Mouse (Mus musculus): ENCODE measurements around the gene Nol9. TPM values are rescaled to one million over a fixed set of nuclear protein-coding genes. Genes with fewer than 3 reads are reported as not detected.

The Nol9 gene
- total RNA-seq, 2 experiments from 2014 or later, result 16.5 to 18.8 TPM

GRCm38 (mm10) chr4:152038225-152038984 lies 716 bp upstream of the Nol9 start, which contains the start of gene Tas1r1:
Tas1r1 (minus strand) TSS chr4:152038568.
- intact Hi-C loops (cut with DNase I), result loop anchor here (2.0 kb wide), 1 partner anchor 48 kb away; no protein-coding TSS in a partner anchor
- DNase-seq (ENCODE audit: low spot score in 2 of 2), result no peak

DNA sequence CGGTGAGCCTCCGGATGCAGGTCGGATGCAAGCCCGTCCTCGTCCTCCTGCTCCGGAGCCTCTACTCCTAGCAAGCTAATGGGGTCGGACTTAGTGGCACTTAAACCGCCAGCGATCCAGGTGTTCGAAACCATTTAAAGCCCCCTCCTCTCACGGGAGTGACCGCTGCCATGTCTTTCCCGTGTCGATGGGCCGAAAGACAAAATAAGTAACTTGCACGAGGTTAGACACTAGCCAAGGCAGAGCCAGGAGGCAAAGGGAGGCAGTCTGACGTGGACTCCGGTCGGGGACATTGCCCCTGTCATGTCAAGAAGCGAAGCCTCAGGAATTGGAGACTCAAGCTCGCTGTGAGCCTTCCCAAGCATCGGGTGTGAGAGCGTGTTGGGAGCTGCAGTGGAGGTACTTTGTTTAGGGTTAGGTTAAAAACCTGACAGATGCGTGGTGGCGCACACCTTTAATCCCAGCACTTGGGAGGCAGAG lies 750 bp downstream of the Nol9 start:
- intact Hi-C loops (cut with DNase I), result loop anchor here (2.0 kb wide), 1 partner anchor 47 kb away; no protein-coding TSS in a partner anchor
- DNase-seq (ENCODE audit: low spot score in 2 of 2), result no peak

DNA sequence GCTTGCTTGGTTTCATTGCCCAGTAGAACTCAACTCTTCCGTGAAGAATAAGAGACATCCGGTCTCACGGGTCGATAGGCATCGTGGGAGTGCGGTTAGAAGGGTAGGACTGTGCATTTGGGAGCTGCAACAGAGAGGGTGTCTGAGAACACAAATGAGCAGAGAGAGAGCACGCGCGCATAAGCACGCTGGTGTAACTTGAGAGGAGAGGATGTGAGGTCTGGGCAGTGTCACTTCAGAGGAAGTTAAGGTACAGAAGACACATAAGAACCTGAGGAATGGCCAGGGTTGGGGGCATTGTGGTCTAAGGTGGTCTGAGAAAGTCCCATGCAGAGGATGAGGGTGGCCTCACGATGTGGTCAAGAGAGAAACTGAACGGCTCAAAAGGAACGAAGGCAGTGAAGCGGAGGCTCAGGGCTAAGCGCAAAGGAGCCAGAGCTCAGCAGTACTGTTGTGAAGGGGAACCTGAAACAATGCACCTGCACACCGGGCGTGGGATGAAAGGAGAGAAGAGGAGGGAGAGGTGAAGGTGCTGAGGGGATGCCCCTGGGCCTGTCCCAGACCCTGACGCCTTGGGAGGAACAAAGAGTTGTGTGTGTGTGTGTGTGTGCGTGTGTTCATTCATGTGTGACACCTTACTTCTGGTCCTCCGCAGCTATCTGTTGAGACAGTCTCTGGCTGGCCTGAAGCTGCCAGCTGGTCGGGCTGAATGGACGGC lies 3.0 kb downstream of the Nol9 start:
- intact Hi-C loops (cut with DNase I), result no loop called here
- no peak for DNase-seq (ENCODE audit: low spot score in 2 of 2)

GRCm38 (mm10) chr4:152043171-152043570 lies 4.0 kb downstream of the Nol9 start:
- intact Hi-C loops (cut with DNase I), result no loop called here
- DNase-seq (ENCODE audit: low spot score in 2 of 2), result no peak

DNA sequence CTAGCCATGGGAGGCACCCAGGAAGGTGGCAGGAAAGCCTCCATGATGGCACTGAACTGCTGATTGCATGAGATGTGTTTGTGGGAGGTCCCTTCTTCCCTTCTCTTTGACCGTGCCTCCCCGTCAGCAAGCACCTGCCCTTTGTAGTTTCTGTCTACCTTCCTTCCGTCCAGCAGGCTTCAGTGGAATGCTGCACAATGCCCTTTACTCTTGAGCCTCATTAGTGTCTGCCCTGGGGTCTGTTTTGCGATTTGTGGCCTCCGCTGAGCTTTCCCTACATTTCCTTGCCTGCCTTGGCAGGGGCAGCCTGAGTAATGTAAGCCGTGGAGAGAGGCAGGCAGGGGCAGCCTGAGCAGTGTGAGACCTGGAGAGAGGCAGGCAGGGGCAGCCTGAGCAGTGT lies 5.5 kb downstream of the Nol9 start:
- intact Hi-C loops (cut with DNase I), result no loop called here
- DNase-seq (ENCODE audit: low spot score in 2 of 2), result no peak

- peak in 1 of 2 experiments; percentile 68 for DNase-seq (ENCODE audit: low spot score in 2 of 2)
- intact Hi-C loops (cut with DNase I), result no loop called here
These were observed 23.4 kb downstream of the Nol9 start for GRCm38 (mm10) chr4:152062390-152063110.

DNA sequence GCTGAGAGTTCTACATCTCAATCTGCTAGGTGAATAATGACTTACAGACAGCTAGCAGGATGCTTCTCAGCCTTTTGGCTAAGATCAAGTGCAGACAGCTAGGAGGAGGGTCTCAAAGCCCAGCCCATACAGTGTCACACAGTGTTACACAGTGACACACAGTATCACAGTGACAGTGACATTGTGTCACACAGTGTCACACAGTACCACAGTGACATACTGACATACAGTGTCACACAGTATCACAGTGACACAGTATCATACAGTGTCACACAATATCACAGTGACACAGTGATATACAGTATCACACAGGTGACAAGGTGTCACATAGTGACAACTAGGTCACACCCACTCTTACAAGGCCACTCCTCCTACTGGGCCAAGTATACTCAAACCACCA lies 28.2 kb downstream of the Nol9 start:
- DNase-seq (ENCODE audit: low spot score in 2 of 2), result no peak
- intact Hi-C loops (cut with DNase I), result no loop called here

- no peak for DNase-seq (ENCODE audit: low spot score in 2 of 2)
- intact Hi-C loops (cut with DNase I), result no loop called here
These were observed 29.1 kb downstream of the Nol9 start for GRCm38 (mm10) chr4:152068166-152068724.

GRCm38 (mm10) chr4:152069245-152069644 lies 30.1 kb downstream of the Nol9 start:
- intact Hi-C loops (cut with DNase I), result no loop called here
- DNase-seq (ENCODE audit: low spot score in 2 of 2), result no peak

GRCm38 (mm10) chr4:152070494-152071396 lies 31.6 kb downstream of the Nol9 start:
- intact Hi-C loops (cut with DNase I), result no loop called here
- no peak for DNase-seq (ENCODE audit: low spot score in 2 of 2)

- intact Hi-C loops (cut with DNase I), result no loop called here
- DNase-seq (ENCODE audit: low spot score in 2 of 2), result peak in 1 of 2 experiments; percentile 47
These were observed 33.0 kb downstream of the Nol9 start, which contains the start of gene Plekhg5 for GRCm38 (mm10) chr4:152072121-152072601. Plekhg5 (plus strand) TSS chr4:152072498.

GRCm38 (mm10) chr4:152072655-152073054 lies 33.5 kb downstream of the Nol9 start:
- intact Hi-C loops (cut with DNase I), result no loop called here
- DNase-seq (ENCODE audit: low spot score in 2 of 2), result no peak

- DNase-seq (ENCODE audit: low spot score in 2 of 2), result no peak
- intact Hi-C loops (cut with DNase I), result no loop called here
These were observed 34.6 kb downstream of the Nol9 start for GRCm38 (mm10) chr4:152073715-152074114.

DNA sequence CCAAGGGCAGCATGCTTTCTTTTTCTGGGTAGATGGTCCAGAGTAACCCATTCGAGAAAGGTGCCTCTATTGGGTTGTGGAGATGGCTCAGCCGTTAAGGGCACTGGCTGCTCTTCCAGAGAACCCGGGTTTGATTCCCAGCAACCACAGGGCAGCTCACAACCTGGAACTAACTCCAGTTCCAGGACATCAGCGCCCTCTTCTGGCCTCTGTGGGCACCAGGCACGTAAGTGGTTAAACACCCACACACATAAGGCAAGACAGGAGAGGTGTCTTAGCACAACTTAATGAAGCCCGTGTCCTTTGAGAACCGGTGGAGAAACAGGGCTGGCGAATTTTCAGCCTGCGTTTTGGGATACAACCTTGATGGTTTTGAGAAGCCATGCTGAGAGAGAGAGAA lies 35.4 kb downstream of the Nol9 start:
- intact Hi-C loops (cut with DNase I), result no loop called here
- no peak for DNase-seq (ENCODE audit: low spot score in 2 of 2)

- intact Hi-C loops (cut with DNase I), result no loop called here
These were observed 38.1 kb downstream of the Nol9 start for GRCm38 (mm10) chr4:152077191-152077590.

DNA sequence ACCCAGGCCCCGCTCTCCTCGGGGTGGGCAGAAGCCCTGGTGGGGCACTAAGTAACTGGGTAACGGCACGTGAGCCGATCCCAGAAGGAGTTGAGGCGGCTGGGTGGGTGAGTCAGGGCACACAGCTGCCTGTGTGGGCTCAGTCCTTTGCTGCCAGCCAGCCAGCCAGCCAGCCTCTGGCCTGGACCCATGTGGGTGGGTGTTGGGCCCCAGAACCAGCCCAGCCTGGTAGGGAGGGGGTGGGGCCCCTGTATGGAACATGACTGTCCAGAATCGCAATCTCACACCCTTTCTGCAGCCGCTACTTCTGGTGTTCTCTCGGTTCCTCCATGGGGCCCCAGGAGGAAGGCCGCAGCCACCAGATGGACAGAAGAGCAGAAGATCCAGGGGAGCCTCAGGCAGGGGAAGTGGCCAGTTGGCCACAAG lies 39.0 kb downstream of the Nol9 start:
- intact Hi-C loops (cut with DNase I), result no loop called here
- DNase-seq (ENCODE audit: low spot score in 2 of 2), result peak in 1 of 2 experiments; percentile 66

More at GRCm38 (mm10) chr4:152077191-152077590, 38.1 kb downstream of the Nol9 start:
- no peak for DNase-seq (ENCODE audit: low spot score in 2 of 2)

- intact Hi-C loops (cut with DNase I), result no loop called here
- no peak for DNase-seq (ENCODE audit: low spot score in 2 of 2)
These were observed 40.1 kb downstream of the Nol9 start for GRCm38 (mm10) chr4:152079261-152079660.

GRCm38 (mm10) chr4:152079931-152080330 lies 40.8 kb downstream of the Nol9 start:
- DNase-seq (ENCODE audit: low spot score in 2 of 2), result no peak

More at GRCm38 (mm10) chr4:152079931-152080330, 40.8 kb downstream of the Nol9 start:
- intact Hi-C loops (cut with DNase I), result no loop called here
